Mouse (Mus musculus) lung, postnatal 0 days (tissue): ENCODE data around the gene Eif3k. TPM values are rescaled to one million over a fixed set of nuclear protein-coding genes. Genes with fewer than 3 reads are reported as not detected.

Source experiments
- ATAC-seq: fragments of 200-750 bp; cut with Nextera tagmentation; 2 replicates; pipeline ENCODE4 v1.8.0; 2017; ENCODE audit warnings: moderate library complexity
- DNase-seq: peaks from one replicate; pipeline ENCODE4 v3.0.0-alpha.2; 2016; ENCODE audit warnings: low spot score
- H3K27ac ChIP-seq: fragments of 300-500 bp; sonication (generic); 2 replicates; pipeline ENCODE4 v1.5.1; 2014; ENCODE audit warnings: antibody characterized with exemption, mild to moderate bottlenecking, low read length, mixed read lengths
- H3K27me3 ChIP-seq: fragments of 300-500 bp; sonication (generic); replicated peaks from 2 replicates; pipeline ENCODE4 v1.6.1; 2014; ENCODE audit warnings: low read length, mixed read lengths; ENCODE audit not compliant: insufficient read depth
- H3K36me3 ChIP-seq: fragments of 300-500 bp; sonication (generic); 2 replicates; pipeline ENCODE4 v1.6.1; 2014; ENCODE audit warnings: low read length, mixed read lengths; ENCODE audit not compliant: insufficient read depth
- H3K4me1 ChIP-seq: fragments of 300-500 bp; sonication (generic); 2 replicates; pipeline ENCODE4 v1.6.1; 2014; ENCODE audit warnings: antibody characterized with exemption, low read depth, low read length, mixed read lengths; ENCODE audit not compliant: insufficient read depth
- H3K4me2 ChIP-seq: fragments of 300-500 bp; sonication (generic); replicated peaks from 2 replicates; pipeline ENCODE4 v1.6.1; 2014; ENCODE audit warnings: low read depth, mild to moderate bottlenecking, low read length, moderate library complexity, mixed read lengths
- H3K4me3 ChIP-seq: fragments of 300-500 bp; sonication (generic); 2 replicates; pipeline ENCODE4 v1.5.1; 2014; ENCODE audit warnings: low read depth, low read length
- H3K9ac ChIP-seq: fragments of 300-500 bp; sonication (generic); replicated peaks from 2 replicates; pipeline ENCODE4 v1.6.1; 2014; ENCODE audit warnings: low read depth, mild to moderate bottlenecking
- H3K9me3 ChIP-seq: fragments of 300-500 bp; sonication (generic); 2 replicates; pipeline ENCODE4 v1.6.1; 2016; ENCODE audit warnings: low read length, mixed read lengths
- CTCF ChIP-seq: IDR thresholded peaks from 2 replicates; pipeline ENCODE4 v1.5.1; 2016; ENCODE audit warnings: antibody characterized with exemption, mild to moderate bottlenecking
- EP300 ChIP-seq: IDR thresholded peaks from 2 replicates; pipeline ENCODE4 v1.6.1; 2016; ENCODE audit warnings: antibody characterized with exemption, mild to moderate bottlenecking, control low read depth
- WGBS: fragments of 180-500 bp; shearing (Covaris S2); extraction: QIAGEN DNeasy Blood & Tissue Kit; methylation state at CpG from one replicate; pipeline ENCODE4 v1.1.7; 2014; 5-methylcytosine and 5-hydroxymethylcytosine counted together
- polyA plus RNA-seq: library from polyadenylated mRNA; unstranded; fragments of >200 nt; fragmentation: Nextera tagmentation; extraction: Ambion mirVana; gene quantifications from 2 replicates; pipeline ENCODE4 v1.2.1, GENCODE M21; 2015

The Eif3k gene
- polyA plus RNA-seq = 287 and 294 TPM in 2 replicates

DNA sequence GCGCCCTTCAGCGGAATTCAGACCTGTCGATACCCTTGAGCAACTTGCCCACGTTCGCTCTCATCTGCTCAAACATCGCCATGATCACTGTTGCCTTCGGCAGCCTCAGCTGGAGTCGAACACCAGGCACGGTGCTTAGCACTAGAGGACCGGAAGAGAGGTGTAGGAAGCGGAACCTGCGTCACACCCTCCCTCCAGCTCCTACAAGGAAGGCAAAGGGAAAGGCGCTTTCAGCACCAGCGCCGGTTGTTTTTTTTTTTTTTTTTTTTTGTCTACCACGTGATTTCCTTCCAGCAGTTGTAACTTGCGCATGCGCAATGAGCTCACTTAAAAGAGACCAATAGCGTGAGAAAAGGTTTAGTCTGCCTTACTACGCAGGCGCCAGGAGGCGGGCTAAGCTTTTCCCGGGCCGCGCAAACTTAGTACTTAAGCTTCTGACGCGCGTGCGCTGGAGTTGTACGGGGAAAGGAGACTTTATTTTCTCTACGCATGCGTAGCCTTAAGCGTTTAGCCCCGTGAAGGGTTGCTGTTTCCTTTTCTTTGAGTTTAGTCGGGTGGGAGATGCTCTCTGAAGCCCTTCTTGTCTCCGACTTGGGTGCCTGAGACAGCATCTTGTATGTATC is at the start of gene Eif3k, which contains the start of gene Map4k1:
TSS of gene Eif3k (minus strand) at position 214 of the 623 bp plus-strand sequence.
TSS of gene Map4k1 (plus strand) at position 400 of the 623 bp plus-strand sequence.
- H3K9ac ChIP-seq = peak within 1 kb of the TSS; percentile 58
- TF ChIP-seq EP300 (no peak), CTCF (peak; percentile 37)
- DNase-seq = peak; percentile 100
- WGBS = under 1% methylated on average over 36 of the region's 36 CpGs
- peak within 1 kb of the TSS; percentile 60 for H3K4me3 ChIP-seq
- peaks cover 11% of the 10 kb centered on the region for H3K4me1 ChIP-seq
- peaks cover 24% of the 10 kb centered on the region for H3K36me3 ChIP-seq
- H3K4me2 ChIP-seq = peak within 1 kb of the TSS; percentile 87
- peak; percentile 98 for ATAC-seq
- H3K9me3 ChIP-seq = no peaks in the 10 kb centered on the region
- no peaks in the 10 kb centered on the region for H3K27me3 ChIP-seq
- H3K27ac ChIP-seq = peak within 1 kb of the TSS; percentile 74

DNA sequence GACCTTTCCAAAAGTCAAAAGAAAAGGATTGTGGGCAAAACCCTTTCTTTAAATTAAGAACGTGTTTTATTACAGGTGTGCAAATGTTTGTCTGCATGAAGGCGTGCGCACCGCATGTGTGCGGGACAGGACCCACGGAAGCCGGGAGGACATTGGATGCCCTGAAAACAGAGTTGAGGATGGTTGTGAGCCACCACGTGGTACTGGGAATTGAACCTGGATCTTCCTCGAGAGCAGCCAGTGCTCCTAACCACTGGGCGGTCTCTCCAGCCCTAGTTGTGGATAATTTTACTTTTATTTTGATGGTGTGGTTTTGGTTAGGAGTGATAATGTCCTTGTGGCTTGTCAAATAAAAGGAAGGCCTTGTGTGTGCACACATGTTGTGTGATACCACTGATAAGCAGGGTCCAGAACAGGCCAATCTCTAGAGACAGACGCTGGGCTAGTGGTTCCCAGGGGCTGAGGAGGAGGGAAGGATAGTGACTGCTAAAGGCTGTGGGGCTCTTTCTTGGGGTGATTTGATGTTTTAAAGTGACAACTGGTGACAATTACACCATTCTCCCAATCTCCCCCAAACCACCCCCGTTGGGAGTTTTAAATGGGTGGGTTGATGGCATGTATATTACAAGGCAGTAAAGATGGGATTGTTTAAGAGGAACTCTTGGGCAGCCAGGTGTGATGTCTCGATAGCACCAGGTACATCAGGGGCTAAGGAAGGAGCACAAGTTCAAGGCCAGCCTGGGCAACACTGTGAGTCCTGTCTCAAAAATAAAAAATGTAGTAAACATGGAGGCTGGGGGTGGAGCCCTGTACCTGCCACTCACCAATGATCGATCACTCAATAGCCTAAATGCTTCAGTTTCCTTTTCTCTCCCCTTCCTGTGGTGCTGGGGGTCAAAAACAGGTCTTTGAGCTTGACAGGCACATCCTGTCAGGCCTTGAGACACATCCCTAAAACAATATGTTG is 48.3 kb upstream of the Eif3k start:
- no peak overlapping the region for H3K4me2 ChIP-seq
- ATAC-seq (no peak), DNase-seq (no peak)
- H3K9ac ChIP-seq = no peak overlapping the region
- H3K27ac ChIP-seq = no peak overlapping the region
- H3K36me3 ChIP-seq = no peaks in the 10 kb centered on the region
- no peaks in the 10 kb centered on the region for H3K9me3 ChIP-seq
- no peaks in the 10 kb centered on the region for H3K4me1 ChIP-seq
- H3K27me3 ChIP-seq = no peaks in the 10 kb centered on the region
- no peak overlapping the region for H3K4me3 ChIP-seq
- WGBS = 85% methylated on average over 14 of the region's 14 CpGs
- TF ChIP-seq CTCF (no peak), EP300 (no peak)

DNA sequence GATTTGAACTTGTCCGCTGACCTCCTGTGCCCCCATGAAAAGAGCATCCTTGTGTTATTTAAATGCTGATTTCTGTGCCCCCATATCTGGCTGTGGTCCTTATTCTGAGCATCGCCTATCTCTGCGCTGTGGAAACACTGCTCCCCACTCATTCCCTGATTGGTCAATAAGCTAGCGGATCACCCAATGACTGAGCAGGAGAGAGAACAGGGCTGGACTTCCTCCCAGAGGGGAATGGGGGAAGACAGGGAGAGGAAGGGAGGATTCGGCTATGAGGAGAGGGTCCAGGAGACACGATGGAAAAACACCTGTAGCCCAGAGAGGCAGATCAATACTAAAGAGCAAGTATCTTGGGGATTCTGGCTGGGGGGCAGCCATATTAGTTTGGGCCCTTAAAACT is 47.1 kb upstream of the Eif3k start:
- H3K4me1 ChIP-seq = no peaks in the 10 kb centered on the region
- ATAC-seq = no peak
- TF ChIP-seq CTCF (no peak), EP300 (no peak)
- no peak overlapping the region for H3K27ac ChIP-seq
- no peak overlapping the region for H3K9ac ChIP-seq
- no peaks in the 10 kb centered on the region for H3K27me3 ChIP-seq
- DNase-seq = no peak
- no peaks in the 10 kb centered on the region for H3K9me3 ChIP-seq
- H3K36me3 ChIP-seq = no peaks in the 10 kb centered on the region
- no peak overlapping the region for H3K4me3 ChIP-seq
- H3K4me2 ChIP-seq = no peak overlapping the region
- 80% methylated on average over 6 of the region's 6 CpGs for WGBS

DNA sequence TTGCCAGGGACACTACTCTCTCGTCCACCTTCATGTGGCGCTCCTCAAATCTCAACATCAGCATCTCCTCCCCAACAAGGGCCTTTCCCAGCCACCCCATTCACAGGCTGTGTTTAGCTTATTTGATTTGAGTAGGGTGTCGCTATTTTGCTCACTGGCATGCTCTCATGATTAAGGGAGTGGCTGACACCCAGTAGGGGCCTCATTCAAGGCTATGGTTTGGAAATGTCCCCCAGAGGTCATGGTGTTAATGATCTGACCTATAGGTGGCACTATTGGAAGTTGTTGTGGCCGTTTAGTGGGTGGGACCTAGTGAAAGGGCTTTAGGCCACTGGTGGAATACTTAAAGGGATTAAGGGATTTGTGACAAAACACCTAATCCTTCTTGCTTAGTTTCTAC is 45.1 kb upstream of the Eif3k start:
- Histone ChIP-seq H3K4me1 (no peaks in the 10 kb centered on the region), H3K36me3 (no peaks in the 10 kb centered on the region), H3K27ac (no peak overlapping the region), H3K4me3 (no peak overlapping the region), H3K4me2 (no peak overlapping the region), H3K9ac (no peak overlapping the region), H3K9me3 (no peaks in the 10 kb centered on the region), H3K27me3 (no peaks in the 10 kb centered on the region)
- TF ChIP-seq CTCF = no peak
- TF ChIP-seq EP300 = no peak
- WGBS = 65% methylated on average over 4 of the region's 4 CpGs
- no peak for DNase-seq
- no peak for ATAC-seq

DNA sequence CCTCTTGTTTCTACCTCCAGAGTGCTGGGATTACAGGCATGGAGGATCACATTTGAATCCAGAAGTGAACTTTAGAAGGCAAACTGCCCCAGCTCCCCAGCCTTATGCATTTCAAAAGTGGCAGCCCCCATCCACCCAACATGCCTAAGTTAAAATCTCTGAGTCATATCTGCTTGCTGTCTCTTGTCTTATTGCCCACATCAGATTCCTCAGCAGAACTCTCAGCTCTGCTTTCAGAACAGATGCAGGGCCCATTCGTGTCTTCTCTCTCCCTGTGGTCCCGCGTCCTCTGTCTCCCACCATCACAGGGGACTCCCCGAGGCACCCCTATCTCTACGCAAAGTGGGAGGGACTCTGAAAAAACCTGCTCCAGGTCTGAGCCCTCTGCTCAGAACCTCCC is 44.5 kb upstream of the Eif3k start:
- no peak for ATAC-seq
- Histone ChIP-seq H3K36me3 (no peaks in the 10 kb centered on the region), H3K4me2 (no peak overlapping the region), H3K9ac (no peak overlapping the region), H3K27me3 (no peaks in the 10 kb centered on the region), H3K4me3 (no peak overlapping the region), H3K4me1 (no peaks in the 10 kb centered on the region), H3K27ac (no peak overlapping the region), H3K9me3 (no peaks in the 10 kb centered on the region)
- no peak for DNase-seq
- TF ChIP-seq EP300 = no peak
- no peak for TF ChIP-seq CTCF
- WGBS = 88% methylated on average over 5 of the region's 5 CpGs

DNA sequence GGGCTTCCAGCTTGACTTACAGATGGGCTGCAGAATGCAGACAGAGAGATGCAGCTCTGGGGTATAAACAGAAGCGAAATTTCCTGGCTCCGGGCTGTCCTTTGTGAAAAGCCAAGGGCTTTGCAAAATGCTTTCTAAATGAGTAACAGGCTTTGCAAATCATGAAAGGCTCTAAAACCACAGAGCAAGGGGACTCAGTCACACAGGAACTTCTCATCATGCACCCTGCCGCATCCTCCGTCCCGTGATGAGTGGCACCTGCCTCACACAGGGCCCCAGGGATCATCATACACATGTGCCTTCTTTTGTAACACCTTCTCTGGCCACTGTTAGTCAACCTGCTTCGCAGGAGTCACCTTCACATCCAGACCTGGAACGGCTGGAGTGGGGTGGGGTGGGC is 43.9 kb upstream of the Eif3k start:
- no peaks in the 10 kb centered on the region for H3K9me3 ChIP-seq
- no peaks in the 10 kb centered on the region for H3K36me3 ChIP-seq
- ATAC-seq (no peak), DNase-seq (no peak)
- H3K27me3 ChIP-seq = no peaks in the 10 kb centered on the region
- TF ChIP-seq EP300 (no peak), CTCF (no peak)
- no peak overlapping the region for H3K4me3 ChIP-seq
- no peaks in the 10 kb centered on the region for H3K4me1 ChIP-seq
- H3K4me2 ChIP-seq = no peak overlapping the region
- H3K27ac ChIP-seq = no peak overlapping the region
- WGBS = 76% methylated on average over 7 of the region's 7 CpGs
- no peak overlapping the region for H3K9ac ChIP-seq
